Mouse (Mus musculus) layer of hippocampus, postnatal 10 days (tissue): ENCODE results near the gene Adamts18. TPM values are rescaled to one million over a fixed set of nuclear protein-coding genes. Genes with fewer than 3 reads are reported as not detected.

ENCODE experiments used
- DNase-seq, 2 experiments: peaks; one replicate each; pipeline ENCODE4 v3.0.0; 2021; ENCODE audit warnings: low spot score in 2 of 2
- total RNA-seq, 2 experiments: library from RNA; stranded (reverse); gene quantifications; 2 replicates each; pipeline ENCODE4 v1.2.3; 2021

Adamts18 gene
- total RNA-seq, 2 experiments from 2014 or later = 9.6 to 11.2 TPM

DNA sequence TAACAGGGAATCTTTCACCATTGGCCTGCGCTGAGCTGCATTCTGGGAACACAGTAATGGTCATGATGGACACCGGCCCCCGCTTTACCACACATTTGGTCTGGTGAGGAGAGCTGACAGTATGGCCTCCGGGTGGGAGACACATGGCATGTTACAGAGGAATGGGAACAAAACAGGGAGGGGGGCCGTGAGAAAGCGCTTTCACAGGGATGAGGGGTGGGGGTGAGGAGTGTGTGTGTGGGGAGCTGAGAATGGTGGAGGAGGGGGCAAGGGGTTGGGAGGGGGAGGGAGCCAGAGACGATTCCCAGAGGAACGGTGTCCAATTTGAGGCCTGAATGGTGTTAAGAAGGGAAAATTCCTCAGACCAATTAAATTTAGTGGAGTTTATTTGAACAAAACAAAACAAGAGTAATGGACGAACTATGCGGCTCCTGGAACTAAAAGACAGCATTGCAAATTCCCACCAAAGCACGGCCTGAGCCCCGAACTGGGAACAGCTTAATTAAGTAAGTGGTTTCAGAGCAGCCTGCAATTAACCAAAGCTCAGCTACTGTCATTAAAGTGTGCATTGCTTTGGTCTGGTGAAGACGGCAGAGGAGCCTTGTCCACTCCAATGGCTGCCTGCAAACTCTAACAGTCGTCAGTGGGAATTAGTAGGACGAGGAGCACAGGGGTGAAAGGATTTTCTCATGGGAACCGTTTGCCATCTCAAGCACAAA, 181.7 kb downstream of the Adamts18 start:
- peak in 1 of 2 experiments; percentile 2 for DNase-seq

DNA sequence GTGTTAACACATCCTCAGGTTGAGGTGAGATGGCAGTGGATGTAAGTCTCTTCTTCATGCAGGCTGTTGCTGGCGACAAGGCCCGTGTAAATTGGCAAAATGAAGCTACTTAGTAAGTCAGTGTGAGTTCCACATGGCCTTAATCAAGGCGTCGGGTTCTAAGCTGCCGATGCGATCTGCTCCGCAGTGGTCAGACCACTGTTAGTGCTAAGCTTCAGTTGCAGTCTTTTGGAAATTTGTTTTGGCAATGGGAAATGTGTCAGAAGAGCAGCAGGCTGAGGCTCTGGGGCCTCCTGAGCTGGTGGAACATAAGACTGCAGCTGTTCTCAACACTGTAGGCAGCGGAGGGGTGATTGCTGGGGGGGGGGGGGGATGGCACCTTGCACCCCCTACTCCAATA, 182.6 kb downstream of the Adamts18 start:
- peak in 1 of 2 experiments; percentile 8 for DNase-seq

DNA sequence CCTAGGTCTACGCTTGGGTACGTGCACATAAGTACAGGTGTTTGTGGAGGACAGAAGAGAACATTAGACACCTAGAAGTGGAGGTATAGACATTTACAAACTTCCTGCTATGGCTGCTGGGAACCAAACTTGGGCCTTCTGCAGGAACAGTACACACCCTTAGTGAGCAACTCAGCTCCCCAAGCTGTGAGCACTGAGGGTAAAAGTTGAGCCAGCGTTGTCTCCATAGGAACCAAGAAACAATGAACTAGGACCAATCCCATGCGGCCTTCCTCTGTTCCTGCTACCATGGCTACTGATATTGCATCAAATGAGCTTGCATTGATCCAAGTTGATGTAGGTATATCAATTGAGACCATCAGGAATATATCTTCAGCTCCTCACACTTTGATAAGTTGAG, 183.5 kb downstream of the Adamts18 start:
- peak in 1 of 2 experiments; percentile 3 for DNase-seq

DNA sequence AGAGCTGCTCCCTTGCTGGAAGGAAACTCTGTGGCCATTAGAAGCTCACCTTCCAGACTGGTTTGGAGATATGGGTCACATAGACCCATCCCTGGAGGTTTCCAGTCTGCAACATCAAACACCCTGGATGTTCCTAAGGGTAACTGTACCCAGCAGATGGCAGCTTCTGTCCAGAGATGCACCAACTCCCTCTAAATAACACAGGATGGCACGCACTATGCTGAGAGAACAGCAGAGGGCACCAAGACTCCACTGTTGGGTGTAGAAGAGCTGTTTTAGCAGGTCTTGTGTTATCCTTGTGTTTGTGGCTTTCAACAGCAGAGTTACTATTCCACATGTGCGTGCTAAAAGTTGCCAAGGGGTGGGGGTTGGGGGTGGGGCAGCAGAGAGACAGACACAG, 184.0 kb downstream of the Adamts18 start:
- DNase-seq = peak; percentile 94

DNA sequence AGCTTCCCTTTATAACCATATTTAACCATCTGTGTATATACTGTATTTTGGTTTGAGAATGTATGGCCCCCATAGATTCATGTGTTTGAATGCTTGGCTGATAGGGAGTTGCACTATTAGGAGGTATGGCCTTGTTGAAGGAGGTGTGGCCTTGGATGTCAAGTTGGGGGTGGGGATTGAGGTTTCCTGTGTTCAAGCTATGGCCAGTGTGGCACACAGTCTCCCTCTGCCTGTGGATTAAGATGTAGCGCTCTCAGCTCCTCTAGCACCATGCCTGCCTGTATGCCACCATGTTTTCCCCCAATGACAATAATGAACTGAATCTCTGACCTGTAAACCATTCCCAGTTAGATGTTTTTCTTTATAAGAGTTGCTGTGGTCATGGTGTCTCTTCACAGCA, 188.4 kb downstream of the Adamts18 start:
- no peak for DNase-seq

DNA sequence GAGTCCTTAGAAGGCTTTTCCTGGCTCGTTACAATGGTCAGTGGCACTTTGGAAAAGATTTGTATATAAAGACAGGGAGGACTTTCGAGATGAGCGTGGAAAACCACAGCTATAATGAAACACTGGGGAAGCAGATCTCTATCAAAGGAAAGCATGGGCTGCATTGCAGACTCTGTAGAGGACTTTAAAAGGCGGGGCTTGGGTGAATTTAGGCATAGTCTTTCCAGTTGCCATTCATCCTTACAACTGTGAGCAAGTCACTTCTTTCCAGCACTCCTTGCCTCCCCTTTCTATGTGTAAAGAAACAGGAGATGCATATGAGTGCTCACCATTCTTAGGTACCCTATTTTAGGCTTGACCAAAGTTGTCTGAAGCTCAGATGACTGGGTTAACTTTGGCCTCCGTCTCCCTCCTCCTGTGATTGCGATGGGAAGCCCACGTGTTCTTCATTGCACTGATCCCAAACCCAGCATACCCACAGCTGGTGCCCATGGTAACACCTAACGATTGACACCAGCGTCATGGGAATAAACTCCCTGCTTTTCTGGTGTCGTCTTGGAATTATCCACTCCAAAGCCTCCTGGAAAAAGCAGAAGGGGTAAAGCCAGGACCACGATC, 191.7 kb downstream of the Adamts18 start:
- no peak for DNase-seq

DNA sequence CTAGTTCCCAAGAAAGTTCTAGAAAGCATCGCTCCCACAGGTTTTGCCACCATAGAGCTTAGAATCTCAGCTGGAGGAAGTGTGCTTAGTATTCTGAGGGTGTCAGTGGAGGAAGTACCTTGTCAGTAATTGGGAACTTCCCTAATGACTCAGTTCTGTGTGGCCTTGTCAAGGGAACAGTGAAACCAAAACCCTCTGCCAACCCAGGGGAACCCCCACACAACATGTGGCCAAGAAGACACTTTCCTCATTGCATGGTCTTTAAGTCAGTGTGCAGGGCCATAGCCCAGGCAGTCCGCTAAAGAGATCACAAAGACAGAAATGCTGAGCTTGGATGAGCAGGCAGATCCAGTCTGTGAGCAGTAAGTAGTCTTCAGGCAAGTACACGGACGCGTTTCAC, 192.4 kb downstream of the Adamts18 start:
- DNase-seq = no peak

DNA sequence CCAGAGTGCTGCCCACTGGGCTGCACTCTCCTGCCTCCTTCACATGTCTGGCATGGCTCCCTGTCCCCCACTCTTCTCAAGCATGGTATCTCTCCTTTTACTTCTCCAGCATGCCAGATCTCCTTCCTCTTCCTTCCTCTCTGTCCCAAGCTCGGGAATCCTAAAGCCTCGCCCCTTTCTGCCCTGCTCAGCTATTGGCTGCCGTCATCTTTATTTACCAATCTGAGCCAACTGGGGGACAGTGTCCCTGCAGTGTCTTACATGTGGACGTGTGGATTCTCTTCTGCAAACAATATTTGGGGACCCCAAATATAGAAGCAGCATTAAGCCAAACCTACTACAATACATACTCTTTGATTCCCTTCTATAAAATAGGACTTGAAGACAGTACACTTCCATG, 195.4 kb downstream of the Adamts18 start:
- DNase-seq = no peak

DNA sequence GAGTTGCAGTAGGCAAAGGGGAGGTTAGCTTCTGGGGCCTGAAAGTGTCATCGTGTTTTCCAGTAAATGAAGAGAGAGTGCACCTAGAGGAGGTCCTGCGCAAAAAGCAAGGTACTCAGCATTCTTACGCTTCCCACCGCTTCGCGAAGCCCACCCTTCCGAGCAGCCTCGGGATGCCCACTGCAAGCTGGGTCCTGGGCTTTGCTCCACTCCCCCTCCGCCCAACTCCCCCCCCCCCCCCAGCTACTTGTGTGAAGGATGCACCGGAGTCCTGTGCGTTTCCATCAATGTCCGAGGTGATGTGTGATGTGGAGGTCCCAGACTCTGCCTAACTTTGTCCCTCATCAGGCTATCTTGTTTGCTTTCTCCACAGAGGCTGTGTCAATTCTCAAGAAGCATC, 196.1 kb downstream of the Adamts18 start:
- DNase-seq = no peak

Other genes starting within 250 kb of the Adamts18 start
- 10 to 100 TPM; 20.3 to 22.6 TPM for gene Mon1b, start 213.2 kb downstream of the Adamts18 start, total RNA-seq
- gene Syce1l, start 205.5 kb downstream of the Adamts18 start, total RNA-seq = under 1 TPM; 0.62 to 0.85 TPM